Comparison of ENCODE assay signal across 13 mouse cellular contexts in the genomic region with DNA sequence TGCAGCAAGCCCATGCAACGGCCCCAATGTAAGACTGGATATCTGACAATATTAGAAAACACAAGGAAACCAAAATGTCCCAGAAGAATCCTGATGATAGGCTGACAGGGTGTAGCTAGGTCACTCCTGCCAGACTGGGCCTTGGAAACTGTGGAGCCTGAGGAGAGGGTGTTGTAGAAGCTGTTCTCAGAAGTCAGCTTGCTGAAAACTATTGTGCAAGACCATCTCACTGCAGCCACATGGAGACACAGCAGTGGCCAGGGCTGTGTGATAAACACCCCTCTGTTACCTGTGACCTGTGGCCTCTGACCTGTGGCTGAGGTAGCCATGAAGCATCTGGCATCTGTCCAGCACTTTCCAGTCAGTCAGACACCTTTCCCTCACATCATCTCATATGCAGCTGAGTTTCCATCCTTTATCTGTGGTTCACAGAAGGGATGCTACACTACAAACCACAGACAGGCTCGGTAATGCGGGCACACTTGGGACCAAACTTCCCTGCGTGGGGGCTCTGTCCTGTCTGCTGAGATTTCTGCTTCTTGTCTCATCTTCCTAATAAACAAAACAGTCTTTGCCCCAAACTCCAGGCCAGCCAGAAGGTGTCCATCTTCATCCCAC. TPM values are rescaled to one million over a fixed set of nuclear protein-coding genes. Genes with fewer than 3 reads are reported as not detected.
DNase-seq lines count a peak whose midpoint lies in the region; ATAC-seq lines count a peak whose summit lies in the region.
"Had no signal": no experiment of that assay in that cellular context is flagged by ENCODE, and none has a peak within 500 bp of the region (broad histone marks: within the 10 kb centered on the region; RNA-seq: fewer than 3 reads in every experiment).

No protein-coding gene starts in this region.

- 0 out of 2 replicates have a peak, but pooled peaks have one; percentile 19 for ATAC-seq in granulocyte monocyte progenitor cell, adult 5-6 weeks (replicated peaks; ENCODE audit: poor library complexity, severe bottlenecking)
- ATAC-seq in megakaryocyte-erythroid progenitor cell, adult 5-6 weeks (replicated peaks; ENCODE audit: low FRiP score, low TSS enrichment, poor library complexity, severe bottlenecking), result no peak
- ATAC-seq: midbrain, embryonic 16.5 days had no signal

- DNase-seq in kidney, adult 9 months, result peak; percentile 5
- DNase-seq in kidney, adult 11 months, result no peak
- peak; percentile 17 for DNase-seq in thymus, postnatal 4 days
- no peak for DNase-seq in thymus, postnatal 0 days (ENCODE audit: low spot score)
- no peak for DNase-seq in frontal cortex, postnatal 14 days (ENCODE audit: low spot score in 2 of 2)
- DNase-seq: adrenal gland, postnatal 10 days; cerebellum, adult 8-10 months had no signal

RNA-seq across cellular contexts. Expression of gene Irf4, which starts 36.5 kb away (rescaled TPM):
- 1.6 and 1.7 TPM in 2 replicates for polyA plus RNA-seq in thymus, postnatal 0 days (2015; fragmentation: Nextera tagmentation; extraction: Ambion mirVana)
- not detected in 2 replicates for total RNA-seq in granulocyte monocyte progenitor cell, adult 5-6 weeks (2014; fragmentation: Nextera tagmentation)
- total RNA-seq in granulocyte monocyte progenitor cell, adult 5-6 weeks (2017), result 0.26 and 0.36 TPM in 2 replicates
- 0.96 and 1.0 TPM in 2 replicates for total RNA-seq in megakaryocyte-erythroid progenitor cell, adult 5-6 weeks (2014; fragmentation: Nextera tagmentation)
- total RNA-seq in megakaryocyte-erythroid progenitor cell, adult 5-6 weeks (2017), result 1.4 TPM in 1 of 2 replicates, not detected in the other
- total RNA-seq: MEL had no signal
- polyA plus RNA-seq: hindbrain, embryonic 10.5 days; limb, embryonic 11.5 days had no signal

Comparison
In these comparisons a context has a peak if more than half of its experiments do, and no peak if none do; other contexts are left out.
1. DNase-seq: peak in kidney, adult 9 months (single experiment) and thymus, postnatal 4 days (single experiment); none in kidney, adult 11 months (single experiment), thymus, postnatal 0 days (single experiment) and frontal cortex, postnatal 14 days (0 of 2).